Mouse (Mus musculus): Measurements from ENCODE around the gene Abtb2.

DNA sequence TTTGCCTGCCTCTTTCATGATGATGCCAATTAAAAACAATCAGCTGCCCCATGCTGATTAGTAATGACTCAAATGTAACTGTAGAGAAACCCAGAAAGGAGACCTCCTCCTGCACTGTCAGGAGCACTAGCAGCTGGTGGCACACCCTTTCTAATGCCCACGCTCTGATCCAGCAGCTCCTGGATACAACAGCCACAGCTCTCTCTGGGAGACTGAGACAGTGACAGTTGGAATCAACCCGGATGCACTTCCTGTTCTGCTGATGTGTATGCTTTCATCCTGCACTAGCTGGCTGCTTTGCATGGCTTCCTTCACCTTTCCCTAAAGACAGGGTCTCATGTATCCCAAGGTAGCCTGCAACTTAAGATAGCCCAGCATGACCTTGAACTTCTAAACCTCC is 180.0 kb downstream of the Abtb2 start:
- TF ChIP-seq POLR2A (IDR thresholded peaks at IDR 0.05; ENCODE audit: insufficient read depth, low read depth, low read length) (no peak), CTCF (IDR thresholded peaks at IDR 0.05) (no peak)
